Mouse (Mus musculus) embryonic facial prominence, embryonic 13.5 days (tissue): ENCODE measurements at regions not wholly inside any gene's neighbourhood (a gene's known extent, or its start where the extent isn't known, plus 50 kb on each side); places are given as distances from the start of the nearest gene placed in this dataset.

ENCODE experiments used
- ATAC-seq: fragments of 200-750 bp; cut with Nextera tagmentation; 2 replicates; pipeline ENCODE4 v1.8.0; 2017; ENCODE audit warnings: low read depth; ENCODE audit not compliant: insufficient number of reproducible peaks, insufficient read depth, low FRiP score, low TSS enrichment
- H3K27ac ChIP-seq: fragments of 300-500 bp; sonication (generic); 2 replicates; pipeline ENCODE4 v1.5.1; 2015; ENCODE audit warnings: moderate library complexity, mild to moderate bottlenecking, inconsistent platforms
- H3K27me3 ChIP-seq: fragments of 300-500 bp; sonication (generic); 2 replicates; pipeline ENCODE4 v1.6.1; 2015; ENCODE audit warnings: mild to moderate bottlenecking, inconsistent platforms
- H3K36me3 ChIP-seq: fragments of 300-500 bp; sonication (generic); 2 replicates; pipeline ENCODE4 v1.6.1; 2015; ENCODE audit warnings: mild to moderate bottlenecking, inconsistent platforms
- H3K4me1 ChIP-seq: fragments of 300-500 bp; sonication (generic); 2 replicates; pipeline ENCODE4 v1.6.1; 2015; ENCODE audit warnings: inconsistent platforms
- H3K4me2 ChIP-seq: fragments of 300-500 bp; sonication (generic); 2 replicates; pipeline ENCODE4 v1.6.1; 2015; ENCODE audit warnings: moderate library complexity, mild to moderate bottlenecking, inconsistent platforms
- H3K4me3 ChIP-seq: fragments of 300-500 bp; sonication (generic); 2 replicates; pipeline ENCODE4 v1.5.1; 2015; ENCODE audit warnings: mild to moderate bottlenecking, inconsistent platforms
- H3K9ac ChIP-seq: fragments of 300-500 bp; sonication (generic); 2 replicates; pipeline ENCODE4 v1.6.1; 2015; ENCODE audit warnings: mild to moderate bottlenecking, inconsistent platforms
- H3K9me3 ChIP-seq: fragments of 300-500 bp; sonication (generic); 2 replicates; pipeline ENCODE4 v1.6.1; 2016; ENCODE audit warnings: inconsistent platforms
- WGBS: fragments of 180-500 bp; shearing (Covaris S2); methylation state at CpG from one replicate; pipeline ENCODE4 v1.1.7; 2015; ENCODE audit warnings: mixed read lengths; 5-methylcytosine and 5-hydroxymethylcytosine counted together

GRCm38 (mm10) chr9:115766471-115766870, 142.8 kb upstream of the Gadl1 start:
- 79% methylated on average over 6 of the region's 6 CpGs for WGBS
- Histone ChIP-seq H3K4me2 (no peak overlapping the region), H3K27ac (no peak overlapping the region), H3K9ac (no peak overlapping the region), H3K9me3 (no peaks in the 10 kb centered on the region), H3K4me1 (no peaks in the 10 kb centered on the region), H3K27me3 (no peaks in the 10 kb centered on the region), H3K36me3 (no peaks in the 10 kb centered on the region), H3K4me3 (no peak overlapping the region)
- no peak for ATAC-seq

- ATAC-seq, result no peak
- H3K27ac ChIP-seq, result no peak overlapping the region
Measured at GRCm38 (mm10) chr9:115775112-115775511, 134.1 kb upstream of the Gadl1 start.

GRCm38 (mm10) chr9:115775858-115776257, 133.4 kb upstream of the Gadl1 start:
- 76% methylated on average over 7 of the region's 7 CpGs for WGBS

More at GRCm38 (mm10) chr9:115775112-115775511, 134.1 kb upstream of the Gadl1 start:
- no peaks in the 10 kb centered on the region for H3K4me1 ChIP-seq
- no peak overlapping the region for H3K9ac ChIP-seq
- H3K4me3 ChIP-seq, result no peak overlapping the region
- no peaks in the 10 kb centered on the region for H3K9me3 ChIP-seq
- H3K36me3 ChIP-seq, result no peaks in the 10 kb centered on the region
- H3K4me2 ChIP-seq, result no peak overlapping the region
- no peaks in the 10 kb centered on the region for H3K27me3 ChIP-seq
- 65% methylated on average over 8 of the region's 8 CpGs for WGBS

GRCm38 (mm10) chr9:115777097-115777864, 132.0 kb upstream of the Gadl1 start:
- no peak overlapping the region for H3K4me3 ChIP-seq
- no peak overlapping the region for H3K4me2 ChIP-seq
- H3K27ac ChIP-seq, result no peak overlapping the region
- no peaks in the 10 kb centered on the region for H3K36me3 ChIP-seq
- no peaks in the 10 kb centered on the region; the same call in 1 of the 2 replicates for H3K9me3 ChIP-seq
- ATAC-seq, result no peak
- H3K9ac ChIP-seq, result no peak overlapping the region
- H3K27me3 ChIP-seq, result no peaks in the 10 kb centered on the region
- no peaks in the 10 kb centered on the region for H3K4me1 ChIP-seq
- WGBS, result 87% methylated on average over 9 of the region's 9 CpGs

More at GRCm38 (mm10) chr9:115775858-115776257, 133.4 kb upstream of the Gadl1 start:
- H3K27ac ChIP-seq, result no peak overlapping the region
- no peaks in the 10 kb centered on the region for H3K4me1 ChIP-seq
- no peaks in the 10 kb centered on the region for H3K27me3 ChIP-seq
- H3K4me2 ChIP-seq, result no peak overlapping the region
- no peaks in the 10 kb centered on the region for H3K9me3 ChIP-seq
- no peak overlapping the region for H3K4me3 ChIP-seq
- ATAC-seq, result no peak
- H3K9ac ChIP-seq, result no peak overlapping the region
- H3K36me3 ChIP-seq, result no peaks in the 10 kb centered on the region

- H3K9ac ChIP-seq, result no peak overlapping the region
- 73% methylated on average over 5 of the region's 5 CpGs for WGBS
- no peak overlapping the region for H3K4me3 ChIP-seq
- no peaks in the 10 kb centered on the region for H3K4me1 ChIP-seq
- no peaks in the 10 kb centered on the region for H3K27me3 ChIP-seq
- H3K9me3 ChIP-seq, result no peaks in the 10 kb centered on the region; the same call in 1 of the 2 replicates
- no peak for ATAC-seq
- no peak overlapping the region for H3K27ac ChIP-seq
- no peak overlapping the region for H3K4me2 ChIP-seq
- H3K36me3 ChIP-seq, result no peaks in the 10 kb centered on the region
Measured at GRCm38 (mm10) chr9:115778862-115779261, 130.4 kb upstream of the Gadl1 start.

GRCm38 (mm10) chr9:115799330-115799729, 109.9 kb upstream of the Gadl1 start:
- no peaks in the 10 kb centered on the region for H3K27me3 ChIP-seq
- no peaks in the 10 kb centered on the region for H3K4me1 ChIP-seq
- H3K27ac ChIP-seq, result no peak overlapping the region
- no peak overlapping the region for H3K9ac ChIP-seq
- no peak overlapping the region for H3K4me2 ChIP-seq
- no peak for ATAC-seq
- no peak overlapping the region for H3K4me3 ChIP-seq
- H3K9me3 ChIP-seq, result no peaks in the 10 kb centered on the region
- WGBS, result 88% methylated on average over 3 of the region's 3 CpGs
- no peaks in the 10 kb centered on the region for H3K36me3 ChIP-seq

- Histone ChIP-seq H3K4me1 (no peaks in the 10 kb centered on the region), H3K4me2 (no peak overlapping the region), H3K4me3 (no peak overlapping the region), H3K36me3 (no peaks in the 10 kb centered on the region), H3K9ac (no peak overlapping the region), H3K27me3 (no peaks in the 10 kb centered on the region), H3K9me3 (no peaks in the 10 kb centered on the region), H3K27ac (no peak overlapping the region)
- ATAC-seq, result no peak
- WGBS, result 60% methylated on average over 6 of the region's 6 CpGs
Measured at GRCm38 (mm10) chr9:115800624-115801023, 108.6 kb upstream of the Gadl1 start.

GRCm38 (mm10) chr9:115803071-115803470, 106.2 kb upstream of the Gadl1 start:
- 73% methylated on average over 3 of the region's 3 CpGs for WGBS
- no peak for ATAC-seq
- Histone ChIP-seq H3K4me3 (no peak overlapping the region), H3K9me3 (no peaks in the 10 kb centered on the region), H3K4me1 (no peaks in the 10 kb centered on the region), H3K36me3 (no peaks in the 10 kb centered on the region), H3K27me3 (no peaks in the 10 kb centered on the region), H3K27ac (no peak overlapping the region), H3K4me2 (no peak overlapping the region), H3K9ac (no peak overlapping the region)

GRCm38 (mm10) chr9:115805224-115805623, 104.0 kb upstream of the Gadl1 start:
- ATAC-seq, result no peak
- Histone ChIP-seq H3K9me3 (no peaks in the 10 kb centered on the region), H3K27ac (no peak overlapping the region), H3K4me1 (no peaks in the 10 kb centered on the region), H3K36me3 (no peaks in the 10 kb centered on the region), H3K9ac (no peak overlapping the region), H3K27me3 (no peaks in the 10 kb centered on the region), H3K4me3 (no peak overlapping the region), H3K4me2 (no peak overlapping the region)
- 45% methylated on average over 4 of the region's 4 CpGs for WGBS

GRCm38 (mm10) chr9:115806018-115806702, 103.1 kb upstream of the Gadl1 start:
- ATAC-seq, result no peak
- Histone ChIP-seq H3K27me3 (no peaks in the 10 kb centered on the region), H3K4me3 (no peak overlapping the region), H3K36me3 (no peaks in the 10 kb centered on the region), H3K4me1 (no peaks in the 10 kb centered on the region), H3K9me3 (no peaks in the 10 kb centered on the region), H3K4me2 (no peak overlapping the region), H3K9ac (no peak overlapping the region), H3K27ac (no peak overlapping the region)
- WGBS, result 74% methylated on average over 10 of the region's 10 CpGs

- ATAC-seq, result no peak
- Histone ChIP-seq H3K9me3 (no peaks in the 10 kb centered on the region), H3K27ac (no peak overlapping the region), H3K36me3 (no peaks in the 10 kb centered on the region), H3K9ac (no peak overlapping the region), H3K4me1 (no peaks in the 10 kb centered on the region), H3K4me2 (no peak overlapping the region), H3K4me3 (no peak overlapping the region), H3K27me3 (no peaks in the 10 kb centered on the region)
- WGBS, result 66% methylated on average over 5 of the region's 5 CpGs
Measured at GRCm38 (mm10) chr9:115840186-115840585, 69.1 kb upstream of the Gadl1 start.

GRCm38 (mm10) chr9:115840791-115841190, 68.5 kb upstream of the Gadl1 start:
- WGBS, result 74% methylated on average over 8 of the region's 8 CpGs
- Histone ChIP-seq H3K4me3 (no peak overlapping the region), H3K36me3 (no peaks in the 10 kb centered on the region), H3K9me3 (no peaks in the 10 kb centered on the region), H3K27ac (no peak overlapping the region), H3K27me3 (no peaks in the 10 kb centered on the region), H3K9ac (no peak overlapping the region), H3K4me2 (no peak overlapping the region), H3K4me1 (no peaks in the 10 kb centered on the region)
- no peak for ATAC-seq
